8 mouse cellular contexts compared by ENCODE assay signal in genomic region chr3:108210771-108211139, GRCm38 (mm10). TPM values are rescaled to one million over a fixed set of nuclear protein-coding genes. Genes with fewer than 3 reads are reported as not detected.
DNase-seq lines count a peak whose midpoint lies in the region; ATAC-seq and TF ChIP-seq lines count a peak whose summit lies in the region.

TSS of gene Atxn7l2 (minus strand) at chr3:108210934.

- H3K4me1 ChIP-seq in lung, embryonic 14.5 days (ENCODE audit: insufficient read depth) = peaks cover 3% of the 10 kb centered on the region; the same call in 1 of the 2 replicates
- H3K4me1 ChIP-seq in forebrain, embryonic 10.5 days = peaks cover 31% of the 10 kb centered on the region

- peaks cover 15% of the 10 kb centered on the region for H3K36me3 ChIP-seq in lung, embryonic 14.5 days (ENCODE audit: insufficient read depth)
- H3K36me3 ChIP-seq in forebrain, embryonic 10.5 days (replicated peaks) = peaks cover 28% of the 10 kb centered on the region

- no peak for DNase-seq in adrenal gland, adult 8-10 months
- DNase-seq in adrenal gland, adult 2 months = no peak
- DNase-seq in lung, embryonic 14.5 days = no peak
- no peak for DNase-seq in lung, postnatal 14 days
- DNase-seq in forebrain, embryonic 10.5 days (ENCODE audit: extremely low spot score, low spot score) = no peak
- peak; percentile 63 to 78 for DNase-seq in kidney, postnatal 4 days
- DNase-seq in urinary bladder, postnatal 4 days (ENCODE audit: low spot score in 2 of 2) = no peak

- H3K4me2 ChIP-seq in lung, embryonic 14.5 days = peak within 1 kb of the TSS; percentile 83

- H3K9me3 ChIP-seq in lung, embryonic 14.5 days (ENCODE audit: low read depth, low read length) = no peaks in the 10 kb centered on the region
- H3K9me3 ChIP-seq in forebrain, embryonic 10.5 days = no peaks in the 10 kb centered on the region

- WGBS in lung, embryonic 14.5 days = under 1% methylated on average over 14 of the region's 14 CpGs
- under 1% methylated on average over 14 of the region's 14 CpGs for WGBS in forebrain, embryonic 10.5 days

- H3K27ac ChIP-seq in lung, embryonic 14.5 days (ENCODE audit: low read depth) = peak within 1 kb of the TSS; percentile 91
- peak within 1 kb of the TSS; percentile 99 for H3K27ac ChIP-seq in forebrain, embryonic 10.5 days

- H3K4me3 ChIP-seq in lung, embryonic 14.5 days (ENCODE audit: low read depth, low read length) = peak within 1 kb of the TSS; percentile 62
- peak within 1 kb of the TSS; percentile 64 for H3K4me3 ChIP-seq in forebrain, embryonic 10.5 days

- H3K9ac ChIP-seq in lung, embryonic 14.5 days = peak within 1 kb of the TSS; percentile 82

- no peaks in the 10 kb centered on the region for H3K27me3 ChIP-seq in lung, embryonic 14.5 days (ENCODE audit: insufficient read depth, low read length)
- 0 out of 2 replicates have a peak, but pooled peaks cover 5% of the 10 kb centered on the region for H3K27me3 ChIP-seq in forebrain, embryonic 10.5 days (ENCODE audit: poor library complexity, severe bottlenecking)

- TF ChIP-seq CTCF in lung, embryonic 14.5 days (IDR thresholded peaks at IDR 0.05; ENCODE audit: low read depth) = peak; percentile 67

- ATAC-seq in lung, embryonic 14.5 days (ENCODE audit: insufficient read depth) = peak; percentile 81
- peak; percentile 68 for ATAC-seq in megakaryocyte progenitor cell, adult 5-6 weeks (replicated peaks; ENCODE audit: poor library complexity)

RNA-seq across cellular contexts. Expression of gene Atxn7l2, which starts in this region (rescaled TPM):
- 10 to 100 TPM in 3 of 4 experiments, 1 to 10 TPM in 1; 8.2 to 23.1 (median 15.0) TPM for total RNA-seq in adrenal gland, adult 8-10 months (2022)
- total RNA-seq in adrenal gland, adult 2 months (2021) = 1 to 10 TPM; 9.1 to 9.4 TPM
- 11.8 and 13.5 TPM in 2 replicates for polyA plus RNA-seq in adrenal gland, adult 2 months (2012; rRNA removed)
- polyA plus RNA-seq in lung, embryonic 14.5 days (2014; fragmentation: Nextera tagmentation; extraction: Ambion mirVana) = 14.0 and 18.1 TPM in 2 replicates
- polyA plus RNA-seq in forebrain, embryonic 10.5 days (2016; fragmentation: Nextera tagmentation; extraction: Ambion mirVana) = 20.2 and 20.3 TPM in 2 replicates
- total RNA-seq in megakaryocyte progenitor cell, adult 5-6 weeks (2015) = 4.0 and 4.2 TPM in 2 replicates
- total RNA-seq in megakaryocyte progenitor cell, adult 5-6 weeks (2017) = 1.6 and 3.0 TPM in 2 replicates

Comparison
In these comparisons a context has a peak if more than half of its experiments do, and no peak if none do; other contexts are left out.
1. DNase-seq: peak in kidney, postnatal 4 days (2 of 2); none in adrenal gland, adult 8-10 months (single experiment), adrenal gland, adult 2 months (single experiment), lung, embryonic 14.5 days (single experiment), lung, postnatal 14 days (single experiment), forebrain, embryonic 10.5 days (single experiment) and urinary bladder, postnatal 4 days (0 of 2).